Mouse (Mus musculus): ENCODE data around the gene Acacb. TPM values are rescaled to one million over a fixed set of nuclear protein-coding genes. Genes with fewer than 3 reads are reported as not detected.

Acacb gene
- total RNA-seq, 2 experiments from 2014 or later: 59.6 to 62.8 TPM

GRCm38 (mm10) chr5:114264030-114264459, 117.7 kb downstream of the Acacb start:
- DNase-seq (ENCODE audit: low spot score in 2 of 2): no peak

GRCm38 (mm10) chr5:114264791-114265190, 118.5 kb downstream of the Acacb start:
- no peak for DNase-seq (ENCODE audit: low spot score in 2 of 2)

GRCm38 (mm10) chr5:114268646-114269045, 122.3 kb downstream of the Acacb start:
- DNase-seq (ENCODE audit: low spot score in 2 of 2): no peak

- DNase-seq (ENCODE audit: low spot score in 2 of 2): no peak
Observed at GRCm38 (mm10) chr5:114269499-114269898, 123.2 kb downstream of the Acacb start.

GRCm38 (mm10) chr5:114269984-114270383, 123.6 kb downstream of the Acacb start:
- DNase-seq (ENCODE audit: low spot score in 2 of 2): no peak

GRCm38 (mm10) chr5:114273693-114274402, 127.5 kb downstream of the Acacb start, which contains the start of gene Foxn4:
Gene Foxn4 (minus strand): TSS chr5:114273807.
- no peak for DNase-seq (ENCODE audit: low spot score in 2 of 2)

- no peak for DNase-seq (ENCODE audit: low spot score in 2 of 2)
Observed at GRCm38 (mm10) chr5:114275339-114275738, 129.0 kb downstream of the Acacb start.

GRCm38 (mm10) chr5:114275991-114276390, 129.7 kb downstream of the Acacb start:
- no peak for DNase-seq (ENCODE audit: low spot score in 2 of 2)

GRCm38 (mm10) chr5:114279382-114280143, 133.2 kb downstream of the Acacb start:
- no peak for DNase-seq (ENCODE audit: low spot score in 2 of 2)

- no peak for DNase-seq (ENCODE audit: low spot score in 2 of 2)
Observed at GRCm38 (mm10) chr5:114282346-114282745, 136.0 kb downstream of the Acacb start.

GRCm38 (mm10) chr5:114284604-114285397, 138.5 kb downstream of the Acacb start:
- no peak for DNase-seq (ENCODE audit: low spot score in 2 of 2)

GRCm38 (mm10) chr5:114285398-114285700, 139.0 kb downstream of the Acacb start:
- DNase-seq (ENCODE audit: low spot score in 2 of 2): no peak

- DNase-seq (ENCODE audit: low spot score in 2 of 2): no peak
Observed at GRCm38 (mm10) chr5:114286102-114286501, 139.8 kb downstream of the Acacb start.

GRCm38 (mm10) chr5:114286872-114287571, 140.7 kb downstream of the Acacb start:
- no peak for DNase-seq (ENCODE audit: low spot score in 2 of 2)

- DNase-seq (ENCODE audit: low spot score in 2 of 2): no peak
Observed at GRCm38 (mm10) chr5:114288396-114288795, 142.1 kb downstream of the Acacb start.

- DNase-seq (ENCODE audit: low spot score in 2 of 2): no peak
Observed at GRCm38 (mm10) chr5:114288874-114289273, 142.5 kb downstream of the Acacb start, which contains the start of gene Myo1h. Gene Myo1h (plus strand): TSS chr5:114289166.

GRCm38 (mm10) chr5:114290004-114290403, 143.7 kb downstream of the Acacb start:
- DNase-seq (ENCODE audit: low spot score in 2 of 2): no peak

GRCm38 (mm10) chr5:114296693-114297631, 150.6 kb downstream of the Acacb start:
- peak in 1 of 2 experiments; percentile 17 for DNase-seq (ENCODE audit: low spot score in 2 of 2)

GRCm38 (mm10) chr5:114298212-114298894, 152.0 kb downstream of the Acacb start:
- DNase-seq (ENCODE audit: low spot score in 2 of 2): peak in 1 of 2 experiments; percentile 36
